Mouse (Mus musculus) bone marrow, adult 2 months (tissue): Measurements from ENCODE around the gene 1700034J05Rik.

Source experiments
- CTCF ChIP-seq: fragments of 200-500 bp; IDR thresholded peaks from 2 replicates; pipeline ENCODE4 v1.5.1; 2011; ENCODE audit warnings: low read length, control low read depth; ENCODE audit not compliant: control insufficient read depth, insufficient read depth
- POLR2A ChIP-seq: fragments of 200-500 bp; IDR thresholded peaks from 2 replicates; pipeline ENCODE4 v1.6.1; 2011; ENCODE audit warnings: low read depth, mild to moderate bottlenecking, control low read depth, low read length, borderline replicate concordance; ENCODE audit not compliant: control insufficient read depth

- TF ChIP-seq CTCF (no peak), POLR2A (no peak)
Observed at GRCm38 (mm10) chr6:146967836-146968235, 13.6 kb upstream of the 1700034J05Rik start.
